Mouse (Mus musculus): ENCODE results near the gene Pgc. TPM values are rescaled to one million over a fixed set of nuclear protein-coding genes. Genes with fewer than 3 reads are reported as not detected.

Pgc gene
- polyA plus RNA-seq, 1 experiment = 1.9 TPM

- peaks cover 17% of the 10 kb centered on the region for H3K4me1 ChIP-seq (ENCODE audit: control insufficient read depth, insufficient read depth, low read length)
- peak; percentile 45 for DNase-seq
- H3K4me3 ChIP-seq (replicated peaks; ENCODE audit: extremely low read depth, low read depth, low read length) = no peak overlapping the region
- no peak for TF ChIP-seq POLR2A (IDR thresholded peaks at IDR 0.05; ENCODE audit: borderline replicate concordance, extremely low read depth, low read depth, low read length)
- TF ChIP-seq CTCF (IDR thresholded peaks at IDR 0.05; ENCODE audit: insufficient read depth, low read length) = peak; percentile 30
- 45% methylated on average over 12 of the region's 12 CpGs for WGBS
These were observed 42.1 kb downstream of the Pgc start for GRCm38 (mm10) chr17:47768707-47769276.

GRCm38 (mm10) chr17:47769389-47770299 lies 43.0 kb downstream of the Pgc start:
- WGBS = 76% methylated on average over 11 of the region's 11 CpGs
- TF ChIP-seq POLR2A (IDR thresholded peaks at IDR 0.05; ENCODE audit: borderline replicate concordance, extremely low read depth, low read depth, low read length) = peak; percentile 10; the same call in 1 of the 2 replicates
- TF ChIP-seq CTCF (IDR thresholded peaks at IDR 0.05; ENCODE audit: insufficient read depth, low read length) = no peak
- no peak overlapping the region for H3K4me3 ChIP-seq (replicated peaks; ENCODE audit: extremely low read depth, low read depth, low read length)
- DNase-seq = no peak
- H3K4me1 ChIP-seq (ENCODE audit: control insufficient read depth, insufficient read depth, low read length) = peaks cover 17% of the 10 kb centered on the region

- DNase-seq = no peak
These were observed 47.0 kb downstream of the Pgc start for GRCm38 (mm10) chr17:47773604-47774003.

GRCm38 (mm10) chr17:47777141-47777540 lies 50.5 kb downstream of the Pgc start:
- Histone ChIP-seq H3K4me3 (replicated peaks; ENCODE audit: extremely low read depth, low read depth, low read length) (no peak overlapping the region), H3K4me1 (ENCODE audit: control insufficient read depth, insufficient read depth, low read length) (peaks cover 3% of the 10 kb centered on the region; the same call in 1 of the 2 replicates)
- DNase-seq = no peak
- 50% methylated on average over 2 of the region's 2 CpGs for WGBS
- no peak for TF ChIP-seq CTCF (IDR thresholded peaks at IDR 0.05; ENCODE audit: insufficient read depth, low read length)
- TF ChIP-seq POLR2A (IDR thresholded peaks at IDR 0.05; ENCODE audit: borderline replicate concordance, extremely low read depth, low read depth, low read length) = no peak

More at GRCm38 (mm10) chr17:47773604-47774003, 47.0 kb downstream of the Pgc start:
- H3K4me3 ChIP-seq (replicated peaks; ENCODE audit: extremely low read depth, low read depth, low read length) = no peak overlapping the region
- TF ChIP-seq POLR2A (IDR thresholded peaks at IDR 0.05; ENCODE audit: borderline replicate concordance, extremely low read depth, low read depth, low read length) (no peak), CTCF (IDR thresholded peaks at IDR 0.05; ENCODE audit: insufficient read depth, low read length) (no peak)
- peaks cover 3% of the 10 kb centered on the region; the same call in 1 of the 2 replicates for H3K4me1 ChIP-seq (ENCODE audit: control insufficient read depth, insufficient read depth, low read length)
- WGBS = 31% methylated on average over 6 of the region's 6 CpGs

- no peaks in the 10 kb centered on the region for H3K4me1 ChIP-seq (ENCODE audit: control insufficient read depth, insufficient read depth, low read length)
- TF ChIP-seq CTCF (IDR thresholded peaks at IDR 0.05; ENCODE audit: insufficient read depth, low read length) (no peak), POLR2A (IDR thresholded peaks at IDR 0.05; ENCODE audit: borderline replicate concordance, extremely low read depth, low read depth, low read length) (no peak)
- 58% methylated on average over 10 of the region's 10 CpGs for WGBS
- H3K4me3 ChIP-seq (replicated peaks; ENCODE audit: extremely low read depth, low read depth, low read length) = no peak overlapping the region
- DNase-seq = no peak
These were observed 53.8 kb downstream of the Pgc start for GRCm38 (mm10) chr17:47780470-47780869.

- Histone ChIP-seq H3K4me1 (ENCODE audit: control insufficient read depth, insufficient read depth, low read length) (no peaks in the 10 kb centered on the region), H3K4me3 (replicated peaks; ENCODE audit: extremely low read depth, low read depth, low read length) (no peak overlapping the region)
- no peak for TF ChIP-seq POLR2A (IDR thresholded peaks at IDR 0.05; ENCODE audit: borderline replicate concordance, extremely low read depth, low read depth, low read length)
- TF ChIP-seq CTCF (IDR thresholded peaks at IDR 0.05; ENCODE audit: insufficient read depth, low read length) = no peak
- no peak for DNase-seq
- 90% methylated on average over 3 of the region's 3 CpGs for WGBS
These were observed 55.8 kb downstream of the Pgc start for GRCm38 (mm10) chr17:47782486-47782885.

GRCm38 (mm10) chr17:47783445-47784223 lies 57.0 kb downstream of the Pgc start:
- no peaks in the 10 kb centered on the region for H3K4me1 ChIP-seq (ENCODE audit: control insufficient read depth, insufficient read depth, low read length)
- DNase-seq = no peak
- TF ChIP-seq POLR2A (IDR thresholded peaks at IDR 0.05; ENCODE audit: borderline replicate concordance, extremely low read depth, low read depth, low read length) = no peak
- no peak for TF ChIP-seq CTCF (IDR thresholded peaks at IDR 0.05; ENCODE audit: insufficient read depth, low read length)
- no peak overlapping the region for H3K4me3 ChIP-seq (replicated peaks; ENCODE audit: extremely low read depth, low read depth, low read length)
- 68% methylated on average over 8 of the region's 8 CpGs for WGBS

Other genes with a start within 250 kb of the Pgc start
- 25.7 and 32.2 TPM in 2 replicates for gene Taf8, start 224.6 kb upstream of the Pgc start, polyA plus RNA-seq (2012; rRNA removed)
- 202 and 229 TPM in 2 replicates for gene Ccnd3, start 221.8 kb upstream of the Pgc start, polyA plus RNA-seq (2012; rRNA removed)
- 7.4 and 9.8 TPM in 2 replicates for gene Bysl, start 115.3 kb upstream of the Pgc start, polyA plus RNA-seq (2012; rRNA removed)
- gene Med20, start 115.3 kb upstream of the Pgc start, polyA plus RNA-seq (2012; rRNA removed) = 20.0 and 27.3 TPM in 2 replicates
- gene Gm20517, start 115.3 kb upstream of the Pgc start, polyA plus RNA-seq (2012; rRNA removed) = 0.45 and 0.52 TPM in 2 replicates
- gene Usp49, start 96.2 kb upstream of the Pgc start, polyA plus RNA-seq (2012; rRNA removed) = 6.4 and 6.7 TPM in 2 replicates
- 94.7 and 101 TPM in 2 replicates for gene Tomm6, start 38.5 kb upstream of the Pgc start, polyA plus RNA-seq (2012; rRNA removed)
- 15.2 and 17.2 TPM in 2 replicates for gene Frs3, start 37.8 kb upstream of the Pgc start, polyA plus RNA-seq (2012; rRNA removed)
- 0.72 and 0.87 TPM in 2 replicates for gene Gm21981, start 32.4 kb upstream of the Pgc start, polyA plus RNA-seq (2012; rRNA removed)
- 3.3 and 3.9 TPM in 2 replicates for gene Prickle4, start 32.1 kb upstream of the Pgc start, polyA plus RNA-seq (2012; rRNA removed)
- gene Tfeb, start 10.2 kb downstream of the Pgc start, polyA plus RNA-seq (2012; rRNA removed) = 43.4 and 51.1 TPM in 2 replicates
- 38.8 and 51.1 TPM in 2 replicates for gene Mdfi, start 107.8 kb downstream of the Pgc start, polyA plus RNA-seq (2012; rRNA removed)
- 100 and 117 TPM in 2 replicates for gene Foxp4, start 197.8 kb downstream of the Pgc start, polyA plus RNA-seq (2012; rRNA removed)

Measured in lung, adult 2 months (tissue).